Mouse (Mus musculus) left cerebral cortex, postnatal 14 days (tissue): ENCODE measurements around the gene Cenpl. TPM values are rescaled to one million over a fixed set of nuclear protein-coding genes. Genes with fewer than 3 reads are reported as not detected.

ENCODE experiments used
- total RNA-seq, 2 experiments: library from RNA; stranded (reverse); gene quantifications; 2 replicates each; pipeline ENCODE4 v1.2.3; 2021

The Cenpl gene
- total RNA-seq, 2 experiments from 2014 or later: 1.6 to 1.8 TPM

Other genes starting within 250 kb of the Cenpl start
- 10 to 100 TPM; 38.3 to 41.8 TPM for gene Rc3h1, start 164.3 kb upstream of the Cenpl start, total RNA-seq
- gene Serpinc1, start 92.1 kb upstream of the Cenpl start, total RNA-seq: under 1 TPM; 0.29 to 0.53 TPM
- 10 to 100 TPM; 11.4 to 14.9 TPM for gene Zbtb37, start 35.9 kb upstream of the Cenpl start, total RNA-seq
- 10 to 100 TPM; 22.4 to 24.0 TPM for gene Dars2, start 55 bp upstream of the Cenpl start, total RNA-seq
- gene Klhl20, start 60.8 kb downstream of the Cenpl start, total RNA-seq: 10 to 100 TPM; 17.6 to 18.1 TPM
- 10 to 100 TPM; 37.0 to 39.0 TPM for gene Ankrd45, start 72.0 kb downstream of the Cenpl start, total RNA-seq
- gene Tex50, start 88.6 kb downstream of the Cenpl start, total RNA-seq: not detected
- 100 to 1,000 TPM; 277 to 282 TPM for gene Prdx6, start 180.5 kb downstream of the Cenpl start, total RNA-seq